Mouse (Mus musculus) hindbrain, embryonic 12.5 days (tissue): ENCODE measurements around the gene Ccdc120. TPM values are rescaled to one million over a fixed set of nuclear protein-coding genes. Genes with fewer than 3 reads are reported as not detected.
A peak's percentile ranks its signal among the peaks of the same experiment; 100 is the strongest.

Source experiments
- ATAC-seq: fragments of 200-750 bp; cut with Nextera tagmentation; 2 replicates; pipeline ENCODE4 v1.8.0; 2017; ENCODE audit warnings: moderate TSS enrichment; ENCODE audit not compliant: low FRiP score
- H3K27ac ChIP-seq: fragments of 300-500 bp; sonication (generic); 2 replicates; pipeline ENCODE4 v1.5.1; 2016; ENCODE audit warnings: mild to moderate bottlenecking
- H3K27me3 ChIP-seq: fragments of 300-500 bp; sonication (generic); 2 replicates; pipeline ENCODE4 v1.6.1; 2016; ENCODE audit warnings: mild to moderate bottlenecking
- H3K36me3 ChIP-seq: fragments of 300-500 bp; sonication (generic); 2 replicates; pipeline ENCODE4 v1.6.1; 2016; ENCODE audit warnings: mild to moderate bottlenecking
- H3K4me1 ChIP-seq: fragments of 300-500 bp; sonication (generic); 2 replicates; pipeline ENCODE4 v1.6.1; 2016
- H3K4me2 ChIP-seq: fragments of 300-500 bp; sonication (generic); replicated peaks from 2 replicates; pipeline ENCODE4 v1.6.1; 2016; ENCODE audit warnings: mild to moderate bottlenecking
- H3K4me3 ChIP-seq: fragments of 300-500 bp; sonication (generic); 2 replicates; pipeline ENCODE4 v1.5.1; 2016; ENCODE audit warnings: mild to moderate bottlenecking
- H3K9ac ChIP-seq: fragments of 300-500 bp; sonication (generic); 2 replicates; pipeline ENCODE4 v1.6.1; 2016; ENCODE audit warnings: mild to moderate bottlenecking, moderate library complexity
- H3K9me3 ChIP-seq: fragments of 300-500 bp; sonication (generic); replicated peaks from 2 replicates; pipeline ENCODE4 v1.6.1; 2016; ENCODE audit warnings: mild to moderate bottlenecking
- WGBS: fragments of 180-500 bp; shearing (Covaris S2); methylation state at CpG from one replicate; pipeline ENCODE4 v1.1.7; 2016; 5-methylcytosine and 5-hydroxymethylcytosine counted together
- polyA plus RNA-seq: library from polyadenylated mRNA; unstranded; fragments of >200 nt; fragmentation: Nextera tagmentation; extraction: Ambion mirVana; gene quantifications from 2 replicates; pipeline ENCODE4 v1.2.1, GENCODE M21; 2016

Ccdc120 gene
- 34.5 and 37.7 TPM in 2 replicates for polyA plus RNA-seq

GRCm38 (mm10) chrX:7750432-7751116, at the start of gene Ccdc120:
Gene Ccdc120, minus strand, starts transcription at chrX:7750905.
- no peaks in the 10 kb centered on the region for H3K9me3 ChIP-seq
- peak within 1 kb of the TSS; percentile 52 for H3K4me2 ChIP-seq
- H3K4me1 ChIP-seq = 0 out of 2 replicates have a peak, but pooled peaks cover 3% of the 10 kb centered on the region
- H3K9ac ChIP-seq = peak within 1 kb of the TSS; percentile 76
- WGBS = 11% methylated on average over 44 of the region's 56 CpGs
- peak; percentile 88 for ATAC-seq
- H3K27me3 ChIP-seq = no peaks in the 10 kb centered on the region
- no peaks in the 10 kb centered on the region for H3K36me3 ChIP-seq
- peak within 1 kb of the TSS; percentile 63 for H3K4me3 ChIP-seq
- no peak within 1 kb of the TSS for H3K27ac ChIP-seq

GRCm38 (mm10) chrX:7797327-7797726, 46.6 kb upstream of the Ccdc120 start:
- no peak for ATAC-seq
- H3K9me3 ChIP-seq = no peaks in the 10 kb centered on the region
- no peak overlapping the region for H3K4me3 ChIP-seq
- no peak overlapping the region for H3K9ac ChIP-seq
- WGBS = 77% methylated on average over 3 of the region's 3 CpGs
- no peak overlapping the region for H3K4me2 ChIP-seq
- H3K4me1 ChIP-seq = no peaks in the 10 kb centered on the region
- H3K27me3 ChIP-seq = no peaks in the 10 kb centered on the region
- H3K36me3 ChIP-seq = peaks cover 23% of the 10 kb centered on the region
- H3K27ac ChIP-seq = no peak overlapping the region

GRCm38 (mm10) chrX:7795016-7795415, 44.3 kb upstream of the Ccdc120 start:
- WGBS = 49% methylated on average over 7 of the region's 7 CpGs
- no peaks in the 10 kb centered on the region for H3K9me3 ChIP-seq
- no peak overlapping the region for H3K9ac ChIP-seq
- no peak for ATAC-seq
- no peak overlapping the region for H3K27ac ChIP-seq
- H3K36me3 ChIP-seq = peaks cover 9% of the 10 kb centered on the region
- no peaks in the 10 kb centered on the region for H3K27me3 ChIP-seq
- no peak overlapping the region for H3K4me2 ChIP-seq
- no peak overlapping the region for H3K4me3 ChIP-seq
- H3K4me1 ChIP-seq = peaks cover 6% of the 10 kb centered on the region

GRCm38 (mm10) chrX:7793361-7793760, 42.7 kb upstream of the Ccdc120 start:
- H3K4me1 ChIP-seq = peaks cover 6% of the 10 kb centered on the region
- WGBS = 47% methylated on average over 3 of the region's 3 CpGs
- H3K27me3 ChIP-seq = no peaks in the 10 kb centered on the region
- no peaks in the 10 kb centered on the region for H3K9me3 ChIP-seq
- no peak overlapping the region for H3K4me3 ChIP-seq
- ATAC-seq = no peak
- H3K27ac ChIP-seq = no peak overlapping the region
- H3K36me3 ChIP-seq = 0 out of 2 replicates have a peak, but pooled peaks cover 4% of the 10 kb centered on the region
- H3K4me2 ChIP-seq = no peak overlapping the region
- no peak overlapping the region for H3K9ac ChIP-seq

- peak; percentile 41; the same call in 1 of the 2 replicates for ATAC-seq
- Histone ChIP-seq H3K9ac (peak overlapping the region; percentile 67), H3K4me3 (peak overlapping the region; percentile 49), H3K36me3 (0 out of 2 replicates have a peak, but pooled peaks cover 4% of the 10 kb centered on the region), H3K4me1 (peaks cover 6% of the 10 kb centered on the region), H3K27me3 (no peaks in the 10 kb centered on the region), H3K9me3 (no peaks in the 10 kb centered on the region), H3K4me2 (peak overlapping the region; percentile 58), H3K27ac (peak overlapping the region; percentile 62; the same call in 1 of the 2 replicates)
- WGBS = 26% methylated on average over 5 of the region's 5 CpGs
These were observed 39.6 kb upstream of the Ccdc120 start for GRCm38 (mm10) chrX:7790309-7790708.

GRCm38 (mm10) chrX:7789542-7790136, 38.9 kb upstream of the Ccdc120 start, which contains the start of gene Gripap1:
Gene Gripap1, plus strand, starts transcription at chrX:7789765.
- Histone ChIP-seq H3K4me1 (peaks cover 6% of the 10 kb centered on the region), H3K27ac (peak within 1 kb of the TSS; percentile 62; the same call in 1 of the 2 replicates), H3K36me3 (0 out of 2 replicates have a peak, but pooled peaks cover 4% of the 10 kb centered on the region), H3K9me3 (no peaks in the 10 kb centered on the region), H3K27me3 (no peaks in the 10 kb centered on the region), H3K4me3 (peak within 1 kb of the TSS; percentile 49), H3K4me2 (peak within 1 kb of the TSS; percentile 58), H3K9ac (peak within 1 kb of the TSS; percentile 67)
- peak; percentile 94 for ATAC-seq
- 14% methylated on average over 24 of the region's 24 CpGs for WGBS

GRCm38 (mm10) chrX:7782603-7783092, 31.9 kb upstream of the Ccdc120 start:
- Histone ChIP-seq H3K27ac (no peak overlapping the region), H3K4me2 (no peak overlapping the region), H3K36me3 (no peaks in the 10 kb centered on the region), H3K4me1 (no peaks in the 10 kb centered on the region), H3K27me3 (no peaks in the 10 kb centered on the region), H3K9me3 (no peaks in the 10 kb centered on the region), H3K4me3 (no peak overlapping the region), H3K9ac (no peak overlapping the region)
- no peak for ATAC-seq
- 87% methylated on average over 4 of the region's 4 CpGs for WGBS

GRCm38 (mm10) chrX:7779294-7779693, 28.6 kb upstream of the Ccdc120 start:
- 23% methylated on average over 3 of the region's 3 CpGs for WGBS
- Histone ChIP-seq H3K27me3 (no peaks in the 10 kb centered on the region), H3K4me2 (no peak overlapping the region), H3K9ac (no peak overlapping the region), H3K4me1 (no peaks in the 10 kb centered on the region), H3K27ac (no peak overlapping the region), H3K4me3 (no peak overlapping the region), H3K36me3 (no peaks in the 10 kb centered on the region), H3K9me3 (no peaks in the 10 kb centered on the region)
- no peak for ATAC-seq

- Histone ChIP-seq H3K27me3 (no peaks in the 10 kb centered on the region), H3K27ac (no peak overlapping the region), H3K4me2 (no peak overlapping the region), H3K4me3 (no peak overlapping the region), H3K36me3 (peaks cover 5% of the 10 kb centered on the region; the same call in 1 of the 2 replicates), H3K9me3 (no peaks in the 10 kb centered on the region), H3K4me1 (no peaks in the 10 kb centered on the region), H3K9ac (no peak overlapping the region)
- 73% methylated on average over 7 of the region's 7 CpGs for WGBS
- ATAC-seq = no peak
These were observed 27.9 kb upstream of the Ccdc120 start for GRCm38 (mm10) chrX:7778450-7779244.

GRCm38 (mm10) chrX:7776329-7777082, 25.8 kb upstream of the Ccdc120 start:
- peak; percentile 54; the same call in 1 of the 2 replicates for ATAC-seq
- no peak overlapping the region for H3K9ac ChIP-seq
- no peaks in the 10 kb centered on the region for H3K27me3 ChIP-seq
- no peaks in the 10 kb centered on the region for H3K9me3 ChIP-seq
- WGBS = 54% methylated on average over 8 of the region's 8 CpGs
- H3K27ac ChIP-seq = no peak overlapping the region
- peaks cover 11% of the 10 kb centered on the region; the same call in 1 of the 2 replicates for H3K36me3 ChIP-seq
- H3K4me1 ChIP-seq = no peaks in the 10 kb centered on the region
- H3K4me3 ChIP-seq = no peak overlapping the region
- H3K4me2 ChIP-seq = no peak overlapping the region

GRCm38 (mm10) chrX:7775501-7776205, 24.9 kb upstream of the Ccdc120 start:
- Histone ChIP-seq H3K27me3 (no peaks in the 10 kb centered on the region), H3K4me3 (no peak overlapping the region), H3K9me3 (no peaks in the 10 kb centered on the region), H3K27ac (no peak overlapping the region), H3K9ac (no peak overlapping the region), H3K4me1 (no peaks in the 10 kb centered on the region), H3K4me2 (no peak overlapping the region), H3K36me3 (peaks cover 15% of the 10 kb centered on the region; the same call in 1 of the 2 replicates)
- 75% methylated on average over 9 of the region's 9 CpGs for WGBS
- ATAC-seq = no peak
